Mouse (Mus musculus): ENCODE measurements around the gene Gm17349. TPM values are rescaled to one million over a fixed set of nuclear protein-coding genes. Genes with fewer than 3 reads are reported as not detected.
A peak's percentile ranks its signal among the peaks of the same experiment; 100 is the strongest.
"Not testable (repeated sequence)": the region's sequence is repeated elsewhere in the genome, so short reads cannot be mapped to it uniquely, and the experiment has no call there.

Gene Gm17349
- polyA plus RNA-seq, 2 experiments = not detected

GRCm38 (mm10) chr15:99703676-99704040 lies 1.6 kb downstream of the Gm17349 start:
- TF ChIP-seq EP300 (IDR thresholded peaks at IDR 0.05; ENCODE audit: low read depth) (no peak), CTCF (IDR thresholded peaks at IDR 0.05; ENCODE audit: low read depth) (no peak)

GRCm38 (mm10) chr15:99703104-99703503 lies 2.2 kb downstream of the Gm17349 start:
- no peak overlapping the region for H3K27ac ChIP-seq
- H3K9me3 ChIP-seq (ENCODE audit: control insufficient read depth, low read length) = no peaks in the 10 kb centered on the region
- peak overlapping the region; percentile 67 for H3K4me2 ChIP-seq (ENCODE audit: low read depth)
- H3K4me3 ChIP-seq (ENCODE audit: insufficient read depth in 1 of 2, low read depth in 2 of 2, low read length in 2 of 2) = no peak overlapping the region; a peak in 1 of 4 replicates
- H3K36me3 ChIP-seq (replicated peaks; ENCODE audit: control insufficient read depth, insufficient read depth, low read depth) = peaks cover 8% of the 10 kb centered on the region
- no peak overlapping the region for H3K9ac ChIP-seq (replicated peaks)
- DNase-seq (ENCODE audit: low read depth in 3 of 3, low spot score in 3 of 3) = no peak
- no peaks in the 10 kb centered on the region for H3K27me3 ChIP-seq (ENCODE audit: control insufficient read depth, insufficient read depth, low read length)
- peaks cover 3 to 4% of the 10 kb centered on the region in 2 experiments; a peak in 2 of 4 replicates for H3K4me1 ChIP-seq (replicated peaks; ENCODE audit: control insufficient read depth in 2 of 2, insufficient read depth in 2 of 2, low read length in 1 of 2)
- WGBS (ENCODE audit: insufficient replicate concordance) = 76% methylated on average over 9 of the region's 9 CpGs
- no peak for ATAC-seq (ENCODE audit: insufficient read depth)
- TF ChIP-seq EP300 (IDR thresholded peaks at IDR 0.05; ENCODE audit: low read depth) = no peak
- no peak for TF ChIP-seq CTCF (IDR thresholded peaks at IDR 0.05; ENCODE audit: low read depth)

More at GRCm38 (mm10) chr15:99703676-99704040, 1.6 kb downstream of the Gm17349 start:
- 75% methylated on average over 5 of the region's 5 CpGs for WGBS (ENCODE audit: insufficient replicate concordance)
- no peak overlapping the region for H3K4me3 ChIP-seq (ENCODE audit: insufficient read depth in 1 of 2, low read depth in 2 of 2, low read length in 2 of 2)
- H3K36me3 ChIP-seq (replicated peaks; ENCODE audit: control insufficient read depth, insufficient read depth, low read depth) = peaks cover 8% of the 10 kb centered on the region
- no peak for DNase-seq (ENCODE audit: low read depth in 3 of 3, low spot score in 3 of 3)
- H3K27ac ChIP-seq = no peak overlapping the region
- H3K4me2 ChIP-seq (ENCODE audit: low read depth) = no peak overlapping the region
- H3K9ac ChIP-seq (replicated peaks) = no peak overlapping the region
- no peaks in the 10 kb centered on the region for H3K27me3 ChIP-seq (ENCODE audit: control insufficient read depth, insufficient read depth, low read length)
- H3K4me1 ChIP-seq (replicated peaks; ENCODE audit: control insufficient read depth in 2 of 2, insufficient read depth in 2 of 2, low read length in 1 of 2) = peaks cover 3 to 4% of the 10 kb centered on the region in 2 experiments; a peak in 2 of 4 replicates
- H3K9me3 ChIP-seq (ENCODE audit: control insufficient read depth, low read length) = no peaks in the 10 kb centered on the region
- ATAC-seq (ENCODE audit: insufficient read depth) = no peak

- Histone ChIP-seq H3K27ac (peak within 1 kb of the TSS; percentile 56), H3K36me3 (replicated peaks; ENCODE audit: control insufficient read depth, insufficient read depth, low read depth) (peaks cover 3% of the 10 kb centered on the region; the same call in 1 of the 2 replicates), H3K9me3 (ENCODE audit: control insufficient read depth, low read length) (no peaks in the 10 kb centered on the region), H3K4me3 (ENCODE audit: insufficient read depth in 1 of 2, low read depth in 2 of 2, low read length in 2 of 2) (peak within 1 kb of the TSS; percentile 65 to 89), H3K27me3 (ENCODE audit: control insufficient read depth, insufficient read depth, low read length) (no peaks in the 10 kb centered on the region), H3K9ac (replicated peaks) (peak within 1 kb of the TSS; percentile 94), H3K4me1 (replicated peaks; ENCODE audit: control insufficient read depth in 2 of 2, insufficient read depth in 2 of 2, low read length in 1 of 2) (peaks cover 3 to 4% of the 10 kb centered on the region in 2 experiments; a peak in 2 of 4 replicates), H3K4me2 (ENCODE audit: low read depth) (peak within 1 kb of the TSS; percentile 67)
- DNase-seq (ENCODE audit: low read depth in 3 of 3, low spot score in 3 of 3) = peak; percentile 79 to 82 (median 80)
- 0 out of 2 replicates have a peak, but pooled peaks have one; percentile 18 for TF ChIP-seq EP300 (IDR thresholded peaks at IDR 0.05; ENCODE audit: low read depth)
- TF ChIP-seq CTCF (IDR thresholded peaks at IDR 0.05; ENCODE audit: low read depth) = peak; percentile 94
- ATAC-seq (ENCODE audit: insufficient read depth) = peak; percentile 92
- WGBS (ENCODE audit: insufficient replicate concordance) = 1% methylated on average over 62 of the region's 71 CpGs
Observed at GRCm38 (mm10) chr15:99701999-99702900, 3.0 kb downstream of the Gm17349 start, which contains the start of gene Smarcd1. Gene Smarcd1 (plus strand): TSS chr15:99702129.

- DNase-seq (ENCODE audit: low read depth in 3 of 3, low spot score in 3 of 3); H3K36me3 ChIP-seq (replicated peaks; ENCODE audit: control insufficient read depth, insufficient read depth, low read depth); H3K9ac ChIP-seq (replicated peaks); H3K27me3 ChIP-seq (ENCODE audit: control insufficient read depth, insufficient read depth, low read length); H3K27ac ChIP-seq; H3K9me3 ChIP-seq (ENCODE audit: control insufficient read depth, low read length); ATAC-seq (ENCODE audit: insufficient read depth); H3K4me1 ChIP-seq (replicated peaks; ENCODE audit: control insufficient read depth in 2 of 2, insufficient read depth in 2 of 2, low read length in 1 of 2): not testable (repeated sequence)
- WGBS (ENCODE audit: insufficient replicate concordance) = 35% methylated on average over 16 of the region's 16 CpGs
- Histone ChIP-seq H3K4me3 (ENCODE audit: insufficient read depth in 1 of 2, low read depth in 2 of 2, low read length in 2 of 2) (peak overlapping the region; percentile 65 to 89), H3K4me2 (ENCODE audit: low read depth) (peak overlapping the region; percentile 67)
Observed at GRCm38 (mm10) chr15:99701640-99701998, 3.7 kb downstream of the Gm17349 start.

All from liver, embryonic 14.5 days (tissue).